Mouse (Mus musculus) macrophage (primary cell): Measurements from ENCODE around the gene Rasgrf2. TPM values are rescaled to one million over a fixed set of nuclear protein-coding genes. Genes with fewer than 3 reads are reported as not detected.

Source experiments
- H3K27ac ChIP-seq: fragments of 350-480 bp; formaldehyde crosslinking; 2 replicates; pipeline ENCODE4 v1.9.0; 2021
- H3K36me3 ChIP-seq: fragments of 350-480 bp; formaldehyde crosslinking; 2 replicates; pipeline ENCODE4 v1.9.0; 2021; ENCODE audit errors: inconsistent target
- H3K4me3 ChIP-seq: fragments of 350-480 bp; formaldehyde crosslinking; 2 replicates; pipeline ENCODE4 v1.9.0; 2021; ENCODE audit errors: inconsistent target
- H3K79me2 ChIP-seq: fragments of 350-480 bp; formaldehyde crosslinking; 2 replicates; pipeline ENCODE4 v1.9.0; 2021; ENCODE audit errors: inconsistent target
- WGBS: methylation state at CpG from one replicate; pipeline ENCODE4 v1.1.7; 2026; ENCODE audit warnings: inconsistent platforms; ENCODE audit not compliant: missing documents; 5-methylcytosine and 5-hydroxymethylcytosine counted together
- polyA plus RNA-seq: library from polyadenylated mRNA; stranded (reverse); fragments of 250-400 nt; gene quantifications from 3 replicates; pipeline ENCODE4 v1.2.4, GENCODE M21; 2018; ENCODE audit warnings: inconsistent platforms

Gene Rasgrf2
- polyA plus RNA-seq, 1 experiment from 2014 or later: not detected

- Histone ChIP-seq H3K79me2 (no peaks in the 10 kb centered on the region), H3K36me3 (no peaks in the 10 kb centered on the region), H3K4me3 (no peak overlapping the region), H3K27ac (no peak overlapping the region)
- 75% methylated on average over 12 of the region's 12 CpGs for WGBS
These were observed 36.0 kb downstream of the Rasgrf2 start for GRCm38 (mm10) chr13:92095131-92096090.

GRCm38 (mm10) chr13:92093712-92094290, 37.7 kb downstream of the Rasgrf2 start:
- 87% methylated on average over 6 of the region's 6 CpGs for WGBS
- no peaks in the 10 kb centered on the region for H3K36me3 ChIP-seq
- H3K4me3 ChIP-seq: no peak overlapping the region
- no peaks in the 10 kb centered on the region for H3K79me2 ChIP-seq
- H3K27ac ChIP-seq: no peak overlapping the region

GRCm38 (mm10) chr13:92073111-92073510, 58.3 kb downstream of the Rasgrf2 start:
- H3K79me2 ChIP-seq: no peaks in the 10 kb centered on the region
- H3K27ac ChIP-seq: no peak overlapping the region
- H3K4me3 ChIP-seq: no peak overlapping the region
- no peaks in the 10 kb centered on the region for H3K36me3 ChIP-seq
- WGBS: 83% methylated on average over 1 of the region's 1 CpGs

GRCm38 (mm10) chr13:92068651-92069050, 62.8 kb downstream of the Rasgrf2 start:
- H3K36me3 ChIP-seq: no peaks in the 10 kb centered on the region
- no peak overlapping the region for H3K27ac ChIP-seq
- no peak overlapping the region for H3K4me3 ChIP-seq
- no peaks in the 10 kb centered on the region for H3K79me2 ChIP-seq

GRCm38 (mm10) chr13:92067831-92068230, 63.6 kb downstream of the Rasgrf2 start:
- 67% methylated on average over 2 of the region's 2 CpGs for WGBS
- no peak overlapping the region for H3K4me3 ChIP-seq
- no peaks in the 10 kb centered on the region for H3K36me3 ChIP-seq

GRCm38 (mm10) chr13:92053748-92054147, 77.7 kb downstream of the Rasgrf2 start:
- 89% methylated on average over 12 of the region's 12 CpGs for WGBS

More at GRCm38 (mm10) chr13:92067831-92068230, 63.6 kb downstream of the Rasgrf2 start:
- H3K27ac ChIP-seq: no peak overlapping the region
- H3K79me2 ChIP-seq: no peaks in the 10 kb centered on the region

GRCm38 (mm10) chr13:92053001-92053400, 78.5 kb downstream of the Rasgrf2 start:
- no peaks in the 10 kb centered on the region for H3K79me2 ChIP-seq
- WGBS: 19% methylated on average over 3 of the region's 3 CpGs
- H3K4me3 ChIP-seq: no peak overlapping the region
- H3K36me3 ChIP-seq: no peaks in the 10 kb centered on the region
- H3K27ac ChIP-seq: no peak overlapping the region

More at GRCm38 (mm10) chr13:92053748-92054147, 77.7 kb downstream of the Rasgrf2 start:
- Histone ChIP-seq H3K4me3 (no peak overlapping the region), H3K79me2 (no peaks in the 10 kb centered on the region), H3K36me3 (no peaks in the 10 kb centered on the region), H3K27ac (no peak overlapping the region)

GRCm38 (mm10) chr13:92051216-92051615, 80.2 kb downstream of the Rasgrf2 start:
- Histone ChIP-seq H3K79me2 (no peaks in the 10 kb centered on the region), H3K4me3 (no peak overlapping the region), H3K36me3 (no peaks in the 10 kb centered on the region), H3K27ac (no peak overlapping the region)
- 82% methylated on average over 3 of the region's 3 CpGs for WGBS

GRCm38 (mm10) chr13:92041584-92042563, 89.6 kb downstream of the Rasgrf2 start:
- no peak overlapping the region for H3K4me3 ChIP-seq

GRCm38 (mm10) chr13:92030364-92031057, 100.9 kb downstream of the Rasgrf2 start:
- no peaks in the 10 kb centered on the region for H3K36me3 ChIP-seq
- H3K79me2 ChIP-seq: no peaks in the 10 kb centered on the region
- no peak overlapping the region for H3K4me3 ChIP-seq
- H3K27ac ChIP-seq: no peak overlapping the region
- WGBS: 45% methylated on average over 24 of the region's 24 CpGs

More at GRCm38 (mm10) chr13:92041584-92042563, 89.6 kb downstream of the Rasgrf2 start:
- Histone ChIP-seq H3K36me3 (no peaks in the 10 kb centered on the region), H3K27ac (no peak overlapping the region), H3K79me2 (no peaks in the 10 kb centered on the region)
- 41% methylated on average over 8 of the region's 8 CpGs for WGBS

GRCm38 (mm10) chr13:92029666-92030065, 101.8 kb downstream of the Rasgrf2 start:
- Histone ChIP-seq H3K27ac (no peak overlapping the region), H3K36me3 (no peaks in the 10 kb centered on the region), H3K4me3 (no peak overlapping the region), H3K79me2 (no peaks in the 10 kb centered on the region)
- 96% methylated on average over 3 of the region's 3 CpGs for WGBS

GRCm38 (mm10) chr13:92027951-92028350, 103.5 kb downstream of the Rasgrf2 start:
- H3K4me3 ChIP-seq: no peak overlapping the region
- no peaks in the 10 kb centered on the region for H3K79me2 ChIP-seq
- H3K36me3 ChIP-seq: no peaks in the 10 kb centered on the region
- no peak overlapping the region for H3K27ac ChIP-seq
- 93% methylated on average over 5 of the region's 5 CpGs for WGBS

- H3K27ac ChIP-seq: no peak overlapping the region
- WGBS: 88% methylated on average over 2 of the region's 2 CpGs
- no peak overlapping the region for H3K4me3 ChIP-seq
- no peaks in the 10 kb centered on the region for H3K79me2 ChIP-seq
- H3K36me3 ChIP-seq: no peaks in the 10 kb centered on the region
These were observed 104.8 kb downstream of the Rasgrf2 start for GRCm38 (mm10) chr13:92026651-92027050.

GRCm38 (mm10) chr13:92025124-92025523, 106.3 kb downstream of the Rasgrf2 start:
- Histone ChIP-seq H3K36me3 (no peaks in the 10 kb centered on the region), H3K79me2 (no peaks in the 10 kb centered on the region), H3K4me3 (no peak overlapping the region), H3K27ac (no peak overlapping the region)
- WGBS: 86% methylated on average over 3 of the region's 3 CpGs
